Mouse (Mus musculus) spleen, postnatal 36 days (tissue): ENCODE measurements around the gene Rara.

Experiments used
- DNase-seq, 2 experiments: peaks; one replicate each; pipeline ENCODE4 v3.0.0; 2022; ENCODE audit warnings: low spot score in 2 of 2, mixed read lengths in 1 of 2

Rara gene

GRCm38 (mm10) chr11:98997659-98998058 is 70.0 kb downstream of the Rara start:
- no peak for DNase-seq

GRCm38 (mm10) chr11:98998776-98999175 is 71.2 kb downstream of the Rara start:
- DNase-seq = no peak

- no peak for DNase-seq
Observed at GRCm38 (mm10) chr11:98999243-98999642, 71.6 kb downstream of the Rara start.

GRCm38 (mm10) chr11:99006788-99007187 is 79.2 kb downstream of the Rara start:
- no peak for DNase-seq

GRCm38 (mm10) chr11:99010124-99010523 is 82.5 kb downstream of the Rara start:
- no peak for DNase-seq

GRCm38 (mm10) chr11:99010706-99011105 is 83.1 kb downstream of the Rara start:
- no peak for DNase-seq

- no peak for DNase-seq
Observed at GRCm38 (mm10) chr11:99013856-99014255, 86.2 kb downstream of the Rara start.

- DNase-seq = no peak
Observed at GRCm38 (mm10) chr11:99019844-99020243, 92.2 kb downstream of the Rara start.

- DNase-seq = no peak
Observed at GRCm38 (mm10) chr11:99022384-99022933, 94.8 kb downstream of the Rara start.

- DNase-seq = no peak
Observed at GRCm38 (mm10) chr11:99023094-99023493, 95.5 kb downstream of the Rara start.

GRCm38 (mm10) chr11:99023500-99024467 is 96.2 kb downstream of the Rara start, which contains the start of gene Top2a:
Top2a (minus strand) TSS chr11:99024189.
- DNase-seq = peak; percentile 90 to 95
